Mouse (Mus musculus): ENCODE results near the gene Tubgcp2. TPM values are rescaled to one million over a fixed set of nuclear protein-coding genes. Genes with fewer than 3 reads are reported as not detected.

Tubgcp2 gene
- total RNA-seq, 2 experiments from 2014 or later = 31.9 to 35.4 TPM

DNA sequence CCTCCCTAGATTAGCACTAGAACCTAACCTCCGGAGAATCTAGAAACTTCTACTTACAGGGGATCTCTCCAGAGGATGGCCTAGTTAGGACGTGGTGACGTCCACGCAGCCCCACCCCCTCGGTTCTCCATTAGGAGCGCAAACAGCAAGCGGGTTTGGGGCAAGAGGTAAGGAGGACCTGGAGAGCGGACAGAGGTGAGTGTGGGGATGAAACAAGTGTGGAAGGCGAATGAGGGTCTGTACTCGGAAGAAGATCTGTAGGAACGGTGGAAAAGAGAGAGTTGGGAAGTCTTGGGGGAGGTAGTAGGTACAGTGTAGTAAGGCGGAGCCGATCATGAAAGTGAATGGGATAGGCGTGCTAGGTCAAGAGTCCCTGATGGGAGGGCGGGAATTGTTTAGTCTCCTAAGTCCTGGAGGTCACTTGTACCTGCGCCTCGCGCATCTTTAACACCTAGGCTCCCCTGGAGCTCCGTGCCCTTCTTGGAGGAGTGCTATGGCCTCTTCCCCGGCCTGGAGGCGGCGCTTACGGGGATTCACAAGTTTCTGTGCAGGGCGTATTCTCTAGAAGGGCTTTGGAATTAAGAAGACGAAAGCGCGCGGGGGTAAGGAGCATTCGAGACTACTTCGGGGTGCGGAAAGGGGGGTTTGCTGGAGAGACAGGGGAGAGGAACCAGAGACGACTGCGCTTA, 86.0 kb downstream of the Tubgcp2 start:
- peak; percentile 74 to 80 for DNase-seq

DNA sequence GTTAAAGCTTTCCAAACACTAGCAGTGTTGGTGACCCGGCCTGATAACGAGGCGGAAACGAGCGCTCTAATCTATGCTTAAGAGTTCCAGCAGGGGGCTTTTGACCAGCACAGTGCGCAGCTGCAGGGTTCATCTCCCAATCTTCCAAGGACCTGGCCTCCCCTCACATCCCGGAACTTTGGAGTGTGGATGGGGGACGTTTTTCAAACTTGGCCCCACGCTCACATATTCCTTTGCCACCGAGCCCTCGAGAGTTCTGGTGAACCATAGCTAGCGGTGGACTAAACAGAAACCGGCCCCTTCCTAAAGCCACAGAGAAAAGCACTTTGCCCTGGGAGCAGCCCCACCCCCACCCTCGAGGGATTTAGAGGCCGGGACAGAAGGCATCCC, 86.6 kb downstream of the Tubgcp2 start:
- peak; percentile 63 to 71 for DNase-seq

DNA sequence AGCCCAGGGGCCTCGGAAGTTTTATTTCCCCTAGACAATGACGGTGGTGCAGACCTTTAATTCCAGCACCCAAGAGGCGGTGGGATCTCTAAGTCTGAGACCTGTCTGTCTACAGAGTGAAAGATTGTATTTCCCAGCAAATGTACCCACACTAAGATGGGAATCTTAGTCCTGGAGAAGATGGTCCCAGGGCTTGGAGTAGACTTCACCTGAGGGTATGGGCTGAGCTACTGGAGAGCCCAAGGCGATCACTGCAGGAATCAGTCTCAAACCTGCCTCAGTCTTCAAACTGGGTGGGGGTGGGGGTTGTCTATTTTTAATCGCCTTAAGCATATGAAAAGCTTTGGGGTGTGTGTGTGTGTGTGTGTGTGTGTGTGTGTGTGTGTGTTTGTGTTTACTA, 90.4 kb downstream of the Tubgcp2 start:
- no peak for DNase-seq

Small RNA genes lying within 50 kb of the gene (microRNA-seq; reads per million reads assigned to microRNA genes)
- gene Mir202 (0 to 0.38 reads per million in 2 experiments), gene Mir7062 (0 reads per million in 2 experiments), gene mmu-mir-7686 (0 reads per million in 2 experiments)

Other genes starting within 250 kb of the Tubgcp2 start
- under 1 TPM in 1 of 2 experiments, not detected in 1; 0.05 TPM for gene Adgra1, start 202.5 kb downstream of the Tubgcp2 start, total RNA-seq (2021)
- gene Kndc1, start 142.0 kb downstream of the Tubgcp2 start, total RNA-seq (2021) = under 1 TPM in 1 of 2 experiments, not detected in 1; 0.26 TPM
- not detected for gene Utf1, start 92.9 kb downstream of the Tubgcp2 start, total RNA-seq (2021)
- not detected for gene 6430531B16Rik, start 57.9 kb downstream of the Tubgcp2 start, total RNA-seq (2021)
- 1 to 10 TPM in 1 of 2 experiments, under 1 TPM in 1; 0.37 to 2.1 TPM for gene Adam8, start 44.1 kb downstream of the Tubgcp2 start, total RNA-seq (2021)
- gene Zfp511, start 278 bp downstream of the Tubgcp2 start, total RNA-seq (2021) = 1 to 10 TPM; 7.5 to 8.4 TPM
- gene Msx3, start 12.4 kb upstream of the Tubgcp2 start, total RNA-seq (2021) = not detected
- gene Caly, start 45.9 kb upstream of the Tubgcp2 start, total RNA-seq (2021) = not detected
- gene Prap1, start 56.7 kb upstream of the Tubgcp2 start, total RNA-seq (2021) = not detected
- 10 to 100 TPM; 76.2 to 87.2 TPM for gene Fuom, start 65.8 kb upstream of the Tubgcp2 start, total RNA-seq (2021)
- gene Paox, start 79.1 kb upstream of the Tubgcp2 start, total RNA-seq (2021) = 1 to 10 TPM; 3.6 to 5.5 TPM
- 100 to 1,000 TPM; 512 to 515 TPM for gene Echs1, start 79.8 kb upstream of the Tubgcp2 start, total RNA-seq (2021)
- gene Mtg1, start 100.9 kb upstream of the Tubgcp2 start, total RNA-seq (2021) = 10 to 100 TPM; 28.5 to 34.2 TPM
- gene Sprn, start 118.2 kb upstream of the Tubgcp2 start, total RNA-seq (2021) = under 1 TPM; 0.35 to 0.41 TPM
- not detected for gene Olfr522, start 128.1 kb upstream of the Tubgcp2 start, total RNA-seq (2021)
- gene Olfr523, start 136.5 kb upstream of the Tubgcp2 start, total RNA-seq (2021) = not detected
- not detected for gene Olfr524, start 169.3 kb upstream of the Tubgcp2 start, total RNA-seq (2021)
- under 1 TPM in 1 of 2 experiments, not detected in 1; 0.20 TPM for gene Cd163l1, start 181.6 kb upstream of the Tubgcp2 start, total RNA-seq (2021)
- gene 5830411N06Rik, start 210.6 kb upstream of the Tubgcp2 start, total RNA-seq (2021) = not detected